Mouse (Mus musculus): ENCODE measurements around the gene Vti1a.

DNA sequence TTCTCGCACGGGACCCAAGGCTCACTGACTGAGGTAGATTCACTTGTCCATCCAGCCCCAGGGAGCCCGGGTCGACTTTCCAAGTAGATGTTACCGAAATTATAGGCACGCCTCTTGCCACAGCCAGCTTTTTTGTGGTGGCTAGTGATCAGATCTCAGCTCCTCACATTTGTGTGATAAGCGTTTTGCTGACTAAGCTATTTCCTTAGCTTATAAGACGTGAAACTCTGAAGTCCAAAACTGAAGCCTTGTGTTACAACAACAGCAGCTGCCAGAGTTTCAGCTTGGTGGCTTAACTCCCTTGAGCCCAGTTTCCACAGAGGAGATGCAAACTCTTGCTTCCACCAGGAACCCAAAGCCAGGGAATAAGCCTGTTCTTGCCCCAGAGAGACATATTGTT, 6.5 kb downstream of the Vti1a start:
- no peak for TF ChIP-seq CTCF (IDR thresholded peaks at IDR 0.05; ENCODE audit: borderline replicate concordance, insufficient read depth, low read depth, low read length)
- TF ChIP-seq POLR2A (IDR thresholded peaks at IDR 0.05; ENCODE audit: borderline replicate concordance, insufficient read depth, low read length): no peak
